Mouse (Mus musculus) bone marrow, adult 2 months (tissue): ENCODE measurements around the gene Ing4.

Experiments used
- CTCF ChIP-seq: fragments of 200-500 bp; IDR thresholded peaks from 2 replicates; pipeline ENCODE4 v1.5.1; 2011; ENCODE audit warnings: low read length, control low read depth; ENCODE audit not compliant: control insufficient read depth, insufficient read depth
- POLR2A ChIP-seq: fragments of 200-500 bp; IDR thresholded peaks from 2 replicates; pipeline ENCODE4 v1.6.1; 2011; ENCODE audit warnings: low read depth, mild to moderate bottlenecking, control low read depth, low read length, borderline replicate concordance; ENCODE audit not compliant: control insufficient read depth

- TF ChIP-seq CTCF (no peak), POLR2A (no peak)
Measured at GRCm38 (mm10) chr6:125094843-125095242, 55.3 kb downstream of the Ing4 start.
